Mouse (Mus musculus) layer of hippocampus, adult 2 months (tissue): Measurements from ENCODE around the gene Cbfb. TPM values are rescaled to one million over a fixed set of nuclear protein-coding genes. Genes with fewer than 3 reads are reported as not detected.
A peak's percentile ranks its signal among the peaks of the same experiment; 100 is the strongest.
"Not testable (repeated sequence)": the region's sequence is repeated elsewhere in the genome, so short reads cannot be mapped to it uniquely, and the experiment has no call there.

ENCODE experiments used
- DNase-seq, 2 experiments: peaks; one replicate each; pipeline ENCODE4 v3.0.0; 2022; ENCODE audit warnings: low spot score in 2 of 2
- H3K27ac ChIP-seq: fragments of 200-600 bp; 2 replicates; pipeline ENCODE4 v1.8.1; 2022
- H3K4me3 ChIP-seq: fragments of 200-600 bp; 2 replicates; pipeline ENCODE4 v1.8.1; 2022; ENCODE audit warnings: mild to moderate bottlenecking
- CTCF ChIP-seq: fragments of 200-600 bp; conservative IDR thresholded peaks from 2 replicates; pipeline ENCODE4 v1.8.1; 2022; ENCODE audit warnings: antibody characterized with exemption, mild to moderate bottlenecking, moderate library complexity
- total RNA-seq, 2 experiments: library from RNA; stranded (reverse); gene quantifications; 2 replicates each; pipeline ENCODE4 v1.2.3; 2021

Gene Cbfb
- total RNA-seq, 2 experiments from 2014 or later: 20.0 to 20.4 TPM

GRCm38 (mm10) chr8:105164272-105164902 lies 6.1 kb upstream of the Cbfb start:
- Histone ChIP-seq H3K4me3 (no peak overlapping the region), H3K27ac (no peak overlapping the region)
- TF ChIP-seq CTCF: no peak
- no peak for DNase-seq

GRCm38 (mm10) chr8:105165191-105165590 lies 5.3 kb upstream of the Cbfb start:
- Histone ChIP-seq H3K27ac (no peak overlapping the region), H3K4me3 (no peak overlapping the region)
- no peak for DNase-seq
- TF ChIP-seq CTCF: no peak

DNA sequence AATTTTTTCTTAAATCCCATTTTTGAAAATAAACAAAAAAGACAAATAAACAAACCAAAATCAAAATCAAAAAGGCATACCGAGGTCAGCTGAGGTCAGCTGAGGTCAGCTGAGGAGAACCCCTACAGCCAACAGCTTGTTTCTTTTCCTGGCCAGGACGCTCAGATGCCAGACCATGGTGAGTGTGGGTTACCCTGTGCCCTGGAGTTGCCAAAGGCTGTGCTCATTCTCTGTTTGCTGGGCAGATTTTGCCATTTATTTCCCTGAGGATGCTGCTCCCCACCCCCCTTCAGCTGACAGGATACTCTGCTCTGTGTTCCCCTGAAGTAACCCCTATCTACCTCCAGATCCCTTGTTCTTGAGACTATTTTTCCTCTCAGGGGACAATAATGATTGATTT lies 3.4 kb upstream of the Cbfb start:
- TF ChIP-seq CTCF: no peak
- H3K27ac ChIP-seq: no peak overlapping the region
- no peak for DNase-seq
- H3K4me3 ChIP-seq: no peak overlapping the region

DNA sequence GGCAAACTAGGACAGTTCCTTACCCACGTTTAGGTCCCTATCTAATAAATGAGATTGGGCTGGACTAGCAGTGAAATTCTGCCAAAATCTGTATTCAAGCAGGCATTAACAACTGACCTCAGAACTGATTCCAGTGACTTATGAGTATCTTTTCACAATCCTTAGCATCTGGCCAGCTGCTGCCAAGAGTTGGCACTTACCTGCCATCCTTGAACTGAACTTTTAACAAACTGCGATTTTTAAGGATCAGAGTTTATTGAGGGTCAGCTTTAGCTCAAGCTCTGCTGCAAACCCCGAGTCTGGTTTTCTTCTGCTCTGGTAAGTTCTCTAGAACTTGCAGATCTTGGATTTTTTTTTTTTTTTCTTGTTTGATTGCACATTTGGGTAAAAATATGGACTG lies 892 bp upstream of the Cbfb start:
- DNase-seq: no peak
- Histone ChIP-seq H3K27ac (no peak overlapping the region), H3K4me3 (no peak overlapping the region)
- no peak for TF ChIP-seq CTCF

DNA sequence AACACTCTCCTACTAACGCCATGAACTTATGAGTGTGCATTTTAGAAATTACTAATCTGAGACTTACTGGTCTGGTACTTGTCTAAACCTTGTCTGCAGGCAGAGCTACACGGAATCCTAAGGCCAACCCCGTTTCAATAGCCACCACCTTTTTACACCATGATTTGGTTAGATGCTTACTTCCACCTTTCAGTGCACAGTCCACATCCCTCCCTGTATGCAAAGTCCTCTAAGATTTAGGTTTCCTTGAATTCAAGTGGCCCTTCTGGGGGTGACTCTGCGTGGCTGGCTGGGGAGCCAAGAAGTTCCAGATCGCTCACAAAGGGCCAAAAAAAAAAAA lies 463 bp upstream of the Cbfb start:
- no peak for DNase-seq
- no peak for TF ChIP-seq CTCF
- Histone ChIP-seq H3K4me3 (peak overlapping the region; percentile 82), H3K27ac (peak overlapping the region; percentile 85)

DNA sequence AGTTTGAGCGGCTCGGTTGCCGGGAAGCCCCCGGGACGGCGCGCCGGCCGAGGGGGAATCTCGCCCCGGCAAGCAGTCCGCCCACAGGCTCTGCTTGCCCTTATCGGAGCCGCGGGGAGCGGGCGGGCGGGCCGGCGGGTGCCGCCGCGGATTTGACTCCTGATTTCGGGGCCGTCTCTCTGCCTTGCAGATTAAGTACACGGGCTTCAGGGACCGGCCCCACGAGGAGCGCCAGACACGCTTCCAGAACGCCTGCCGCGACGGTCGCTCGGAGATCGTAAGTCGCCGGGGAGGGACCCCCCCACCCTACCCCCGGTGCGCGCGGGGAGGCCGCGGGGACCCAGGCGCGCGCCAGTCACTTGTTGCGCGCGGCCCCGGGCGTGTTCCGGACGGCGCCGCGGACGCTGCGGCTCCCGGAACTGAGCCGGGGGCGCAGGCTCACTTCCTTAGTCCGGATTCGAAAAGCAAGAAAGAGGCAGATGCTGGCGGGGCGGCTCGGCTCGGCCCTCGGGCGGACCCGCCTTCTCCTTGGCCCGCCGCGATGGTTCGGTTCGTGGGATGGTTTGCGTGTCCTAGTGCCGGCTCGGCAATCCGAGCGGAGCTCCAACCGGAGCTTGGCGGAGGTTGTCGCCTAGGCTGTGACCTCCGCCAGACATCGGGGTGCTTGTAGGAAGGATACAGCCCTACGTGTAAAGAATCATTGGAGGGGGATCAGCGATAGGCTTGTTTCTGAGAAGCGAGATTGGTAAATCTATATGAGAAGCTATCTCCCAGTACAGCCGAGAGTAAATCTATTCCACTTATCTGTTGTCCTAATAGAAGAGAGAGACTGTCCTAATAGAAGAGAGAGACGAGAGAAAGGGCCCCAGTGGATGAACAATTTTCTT lies 885 bp downstream of the Cbfb start:
- DNase-seq: peak; percentile 26 to 38
- Histone ChIP-seq H3K27ac (peak overlapping the region; percentile 73), H3K4me3 (peak overlapping the region; percentile 82)
- no peak for TF ChIP-seq CTCF

DNA sequence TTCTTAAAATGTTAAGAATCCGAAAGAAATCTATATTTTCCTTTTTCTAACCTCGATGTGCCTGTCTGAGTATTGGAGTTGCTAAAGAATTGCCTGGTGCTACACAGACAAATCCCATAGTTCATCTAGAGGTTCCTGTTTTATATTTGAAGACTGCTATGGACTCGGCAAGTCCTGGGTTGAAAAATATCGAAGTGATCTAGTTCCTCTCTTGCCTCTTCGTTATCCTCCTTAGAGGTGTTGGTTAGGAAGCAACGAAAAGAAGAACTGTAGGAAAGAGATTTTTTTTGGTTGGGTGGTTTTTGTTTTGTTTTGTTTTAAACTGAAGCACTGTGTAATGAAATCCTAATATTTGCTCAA lies 1.5 kb downstream of the Cbfb start:
- Histone ChIP-seq H3K4me3 (peak overlapping the region; percentile 82), H3K27ac (peak overlapping the region; percentile 73; the same call in 1 of the 2 replicates)
- no peak for TF ChIP-seq CTCF
- no peak for DNase-seq

DNA sequence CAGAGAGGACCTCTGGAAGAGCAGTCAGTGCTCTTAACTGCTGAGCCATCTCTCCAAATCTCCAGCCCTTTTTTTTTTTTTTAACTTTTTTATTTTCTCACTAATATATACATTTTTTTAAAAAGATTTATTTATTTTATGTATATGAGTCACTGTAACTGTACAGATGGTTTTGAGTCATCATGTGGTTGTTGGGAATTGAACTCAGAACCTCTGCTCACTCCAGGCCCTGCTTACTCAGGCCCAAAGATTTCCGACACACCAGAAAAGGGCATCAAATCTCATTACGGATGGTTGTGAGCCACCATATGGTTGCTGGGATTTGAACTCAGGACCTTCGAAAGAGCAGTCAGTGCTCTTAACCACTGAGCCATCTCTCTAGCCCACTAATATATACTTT lies 4.8 kb downstream of the Cbfb start:
- DNase-seq, H3K27ac ChIP-seq, H3K4me3 ChIP-seq: not testable (repeated sequence)

- no peak for DNase-seq
- Histone ChIP-seq H3K27ac (no peak overlapping the region), H3K4me3 (no peak overlapping the region)
- no peak for TF ChIP-seq CTCF
Measured at GRCm38 (mm10) chr8:105178211-105178800, 7.8 kb downstream of the Cbfb start.

- no peak overlapping the region for H3K4me3 ChIP-seq
- no peak for DNase-seq
- H3K27ac ChIP-seq: no peak overlapping the region
- TF ChIP-seq CTCF: no peak
Measured at GRCm38 (mm10) chr8:105182201-105182600, 11.7 kb downstream of the Cbfb start.

GRCm38 (mm10) chr8:105186467-105187005 lies 16.1 kb downstream of the Cbfb start:
- Histone ChIP-seq H3K27ac (no peak overlapping the region), H3K4me3 (no peak overlapping the region)
- no peak for TF ChIP-seq CTCF
- no peak for DNase-seq

- Histone ChIP-seq H3K27ac (no peak overlapping the region), H3K4me3 (no peak overlapping the region)
- no peak for TF ChIP-seq CTCF
- no peak for DNase-seq
Measured at GRCm38 (mm10) chr8:105192182-105192581, 21.7 kb downstream of the Cbfb start.

GRCm38 (mm10) chr8:105205748-105206147 lies 35.3 kb downstream of the Cbfb start:
- no peak overlapping the region for H3K27ac ChIP-seq
- DNase-seq: no peak
- TF ChIP-seq CTCF: no peak
- no peak overlapping the region for H3K4me3 ChIP-seq

DNA sequence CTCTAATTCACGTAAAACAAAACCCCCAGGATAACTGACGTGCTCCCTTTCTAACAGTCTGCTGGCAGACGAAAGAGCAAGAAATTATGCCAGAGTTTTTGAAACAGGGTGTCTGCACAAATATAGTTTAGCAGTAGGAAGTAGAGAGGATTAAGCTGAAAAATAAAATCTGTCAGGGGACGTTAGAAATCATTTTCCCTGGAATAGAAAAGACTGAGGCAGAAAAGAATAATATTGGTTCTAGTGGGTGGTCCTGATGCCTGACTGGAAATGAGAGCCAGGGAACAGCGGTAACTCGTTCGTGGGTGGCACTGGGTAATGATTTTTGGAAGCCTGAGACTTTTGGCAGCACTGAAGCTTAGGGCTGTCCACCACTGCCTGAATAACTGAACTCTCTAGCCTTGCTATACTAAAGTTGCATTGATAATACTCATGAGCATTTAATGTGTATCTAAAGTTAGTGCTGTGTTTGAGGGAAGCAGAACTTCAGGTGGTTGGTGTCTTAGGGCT lies 36.3 kb downstream of the Cbfb start:
- TF ChIP-seq CTCF: no peak
- peak; percentile 32 to 41 for DNase-seq
- Histone ChIP-seq H3K27ac (peak overlapping the region; percentile 25; the same call in 1 of the 2 replicates), H3K4me3 (no peak overlapping the region)
